Mouse (Mus musculus) neural tube, embryonic 13.5 days (tissue): Measurements from ENCODE around the gene Car9. TPM values are rescaled to one million over a fixed set of nuclear protein-coding genes. Genes with fewer than 3 reads are reported as not detected.

Source experiments
- ATAC-seq: fragments of 200-750 bp; cut with Nextera tagmentation; 2 replicates; pipeline ENCODE4 v1.8.0; 2017; ENCODE audit warnings: low read depth, mild to moderate bottlenecking, moderate TSS enrichment, moderate library complexity
- H3K27ac ChIP-seq: fragments of 300-500 bp; sonication (generic); replicated peaks from 2 replicates; pipeline ENCODE4 v1.5.1; 2015; ENCODE audit warnings: moderate library complexity, mild to moderate bottlenecking, inconsistent platforms
- H3K27me3 ChIP-seq: fragments of 300-500 bp; sonication (generic); 2 replicates; pipeline ENCODE4 v1.6.1; 2015; ENCODE audit warnings: mild to moderate bottlenecking, inconsistent platforms
- H3K36me3 ChIP-seq: fragments of 300-500 bp; sonication (generic); 2 replicates; pipeline ENCODE4 v1.6.1; 2015; ENCODE audit warnings: mild to moderate bottlenecking, inconsistent platforms
- H3K4me1 ChIP-seq: fragments of 300-500 bp; sonication (generic); replicated peaks from 2 replicates; pipeline ENCODE4 v1.6.1; 2015; ENCODE audit warnings: inconsistent platforms
- H3K4me2 ChIP-seq: fragments of 300-500 bp; sonication (generic); 2 replicates; pipeline ENCODE4 v1.6.1; 2015; ENCODE audit warnings: inconsistent platforms, mild to moderate bottlenecking, moderate library complexity
- H3K4me3 ChIP-seq: fragments of 300-500 bp; sonication (generic); 2 replicates; pipeline ENCODE4 v1.5.1; 2015; ENCODE audit warnings: mild to moderate bottlenecking, inconsistent platforms
- H3K9ac ChIP-seq: fragments of 300-500 bp; sonication (generic); 2 replicates; pipeline ENCODE4 v1.6.1; 2015; ENCODE audit warnings: moderate library complexity, mild to moderate bottlenecking, inconsistent platforms
- H3K9me3 ChIP-seq: fragments of 300-500 bp; sonication (generic); 2 replicates; pipeline ENCODE4 v1.6.1; 2016; ENCODE audit warnings: inconsistent platforms
- WGBS: fragments of 180-500 bp; shearing (Covaris S2); methylation state at CpG from one replicate; pipeline ENCODE4 v1.1.7; 2015; 5-methylcytosine and 5-hydroxymethylcytosine counted together
- polyA plus RNA-seq: library from polyadenylated mRNA; unstranded; fragments of >200 nt; fragmentation: Nextera tagmentation; extraction: Ambion mirVana; gene quantifications from 2 replicates; pipeline ENCODE4 v1.2.1, GENCODE M21; 2015

Gene Car9
- polyA plus RNA-seq: 0.33 and 0.56 TPM in 2 replicates

DNA sequence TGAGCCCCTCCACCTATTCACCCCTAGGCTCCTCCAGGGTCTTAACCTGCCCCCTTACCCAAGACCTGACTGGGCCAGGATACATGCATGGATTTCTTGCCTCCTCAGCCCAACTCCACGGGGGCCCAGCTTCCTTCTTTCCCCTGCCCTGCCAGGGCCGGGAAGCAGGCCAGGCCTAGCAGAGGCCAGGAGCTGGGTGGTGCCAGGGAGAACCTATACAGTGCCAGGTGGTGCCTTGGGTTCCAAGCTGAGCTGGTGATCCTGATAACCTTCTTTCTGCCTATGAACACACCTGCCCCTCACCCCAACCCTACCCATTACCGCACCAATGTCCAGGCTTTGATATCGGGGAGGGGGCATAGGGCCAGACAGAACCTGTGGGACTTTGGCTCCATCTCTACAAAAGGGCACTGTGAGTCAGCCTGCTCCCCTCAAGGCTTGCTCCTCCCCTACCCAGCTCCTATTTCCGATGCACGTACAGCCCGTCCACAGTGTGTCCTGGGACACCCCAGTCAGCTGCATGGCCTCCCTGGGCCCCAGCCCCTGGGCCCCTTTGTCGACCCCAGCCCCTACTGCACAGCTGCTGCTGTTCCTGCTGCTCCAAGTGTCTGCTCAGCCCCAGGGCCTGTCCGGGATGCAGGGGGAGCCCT is at the start of gene Car9:
Gene Car9 (plus strand): TSS at position 431 of the 650 bp plus-strand sequence.
- Histone ChIP-seq H3K4me1 (peaks cover 17% of the 10 kb centered on the region), H3K27ac (no peak within 1 kb of the TSS), H3K9ac (no peak within 1 kb of the TSS), H3K4me3 (no peak within 1 kb of the TSS), H3K27me3 (peaks cover 42% of the 10 kb centered on the region), H3K36me3 (no peaks in the 10 kb centered on the region), H3K9me3 (no peaks in the 10 kb centered on the region), H3K4me2 (no peak within 1 kb of the TSS)
- no peak for ATAC-seq
- WGBS: 53% methylated on average over 9 of the region's 9 CpGs

DNA sequence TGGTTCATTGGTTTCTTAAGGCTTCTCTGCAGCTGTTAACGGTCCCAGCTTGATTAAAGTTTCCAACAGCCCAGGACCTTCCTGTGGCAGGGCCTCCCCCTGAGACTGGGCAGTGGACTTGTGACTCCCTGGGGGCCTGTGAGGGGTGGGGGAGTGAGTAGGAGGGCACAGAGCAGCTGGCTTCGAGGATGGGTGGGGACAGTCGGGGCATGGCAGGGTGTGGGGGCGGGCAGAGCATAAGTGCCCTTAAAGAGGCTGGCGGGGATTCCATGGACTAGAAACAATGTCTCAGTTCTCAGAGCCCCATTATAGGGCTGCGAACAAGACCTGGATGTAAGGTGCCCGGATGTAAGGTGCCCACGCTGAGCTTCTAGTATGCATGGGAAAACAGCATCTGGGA is 49.6 kb upstream of the Car9 start:
- Histone ChIP-seq H3K9me3 (no peaks in the 10 kb centered on the region), H3K4me2 (no peak overlapping the region), H3K36me3 (no peaks in the 10 kb centered on the region), H3K27ac (no peak overlapping the region), H3K27me3 (peaks cover 29% of the 10 kb centered on the region), H3K4me3 (no peak overlapping the region), H3K9ac (no peak overlapping the region), H3K4me1 (peaks cover 25% of the 10 kb centered on the region)
- no peak for ATAC-seq
- WGBS: 25% methylated on average over 8 of the region's 8 CpGs

DNA sequence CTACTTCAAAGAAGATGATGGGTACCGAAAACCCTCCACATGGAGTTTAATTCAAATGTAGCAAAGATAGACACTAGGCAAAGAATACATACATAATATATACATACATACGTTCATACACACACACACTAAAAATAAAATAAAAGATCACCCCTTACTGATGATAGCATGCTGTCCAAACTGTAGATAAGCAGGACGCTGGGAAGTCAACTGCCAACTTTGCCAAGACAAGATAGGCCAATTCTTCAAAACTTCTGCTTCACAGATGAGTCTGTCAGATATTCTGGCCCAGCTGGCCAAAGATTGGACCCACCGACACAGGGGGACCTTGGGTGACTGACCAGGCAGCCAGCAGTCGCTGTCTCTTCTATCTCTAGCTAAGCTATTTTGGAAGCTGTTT is 43.7 kb upstream of the Car9 start:
- 90% methylated on average over 5 of the region's 5 CpGs for WGBS
- Histone ChIP-seq H3K9ac (no peak overlapping the region), H3K27ac (no peak overlapping the region), H3K9me3 (no peaks in the 10 kb centered on the region), H3K4me2 (no peak overlapping the region), H3K36me3 (no peaks in the 10 kb centered on the region), H3K27me3 (no peaks in the 10 kb centered on the region), H3K4me1 (no peaks in the 10 kb centered on the region), H3K4me3 (no peak overlapping the region)
- ATAC-seq: no peak

DNA sequence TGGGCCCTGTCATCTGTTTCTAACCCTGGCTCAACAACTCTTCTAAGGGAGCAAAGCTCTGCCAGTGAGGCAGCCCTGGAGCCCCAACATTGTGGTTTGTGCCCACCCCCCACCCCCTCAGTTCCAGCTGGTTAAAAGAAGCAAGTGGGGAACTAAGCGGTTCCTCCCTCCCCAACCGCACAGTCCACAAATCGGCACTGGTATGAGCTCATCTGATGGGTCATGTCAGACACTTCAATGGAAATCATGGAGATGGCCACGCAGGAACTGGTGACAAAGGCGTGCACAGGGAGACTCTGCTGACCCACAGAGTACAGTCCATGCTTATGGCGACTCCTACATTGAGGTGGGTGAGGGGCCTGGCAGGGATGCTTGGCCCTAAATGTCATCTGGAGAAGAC is 40.8 kb upstream of the Car9 start:
- Histone ChIP-seq H3K27ac (no peak overlapping the region), H3K4me3 (no peak overlapping the region), H3K4me2 (no peak overlapping the region), H3K4me1 (no peaks in the 10 kb centered on the region), H3K36me3 (no peaks in the 10 kb centered on the region), H3K9me3 (no peaks in the 10 kb centered on the region), H3K9ac (no peak overlapping the region), H3K27me3 (no peaks in the 10 kb centered on the region)
- ATAC-seq: no peak
- 83% methylated on average over 6 of the region's 6 CpGs for WGBS

DNA sequence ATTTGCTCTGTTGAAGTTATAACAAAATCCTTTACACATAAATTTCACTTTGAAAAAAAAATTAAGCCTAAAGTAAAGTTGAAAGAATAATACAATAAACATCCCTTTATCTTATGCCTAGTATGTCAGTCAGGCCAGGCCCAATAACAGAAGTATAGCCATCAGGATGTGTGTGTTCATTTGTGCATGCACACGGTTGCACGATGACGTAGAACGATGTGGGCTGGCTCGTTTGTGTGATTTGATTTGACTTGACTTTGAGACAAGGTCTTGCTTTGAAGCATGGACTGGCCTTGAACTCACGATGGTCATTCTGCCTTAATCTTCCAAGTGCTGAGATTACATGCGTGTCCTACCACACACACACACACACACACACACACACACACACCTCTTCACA is 39.9 kb upstream of the Car9 start:
- no peak overlapping the region for H3K27ac ChIP-seq
- H3K9ac ChIP-seq: no peak overlapping the region
- H3K9me3 ChIP-seq: no peaks in the 10 kb centered on the region
- H3K4me3 ChIP-seq: no peak overlapping the region
- H3K4me2 ChIP-seq: no peak overlapping the region
- no peaks in the 10 kb centered on the region for H3K27me3 ChIP-seq
- ATAC-seq: no peak
- WGBS: 90% methylated on average over 7 of the region's 7 CpGs
- no peaks in the 10 kb centered on the region for H3K36me3 ChIP-seq
- H3K4me1 ChIP-seq: no peaks in the 10 kb centered on the region

DNA sequence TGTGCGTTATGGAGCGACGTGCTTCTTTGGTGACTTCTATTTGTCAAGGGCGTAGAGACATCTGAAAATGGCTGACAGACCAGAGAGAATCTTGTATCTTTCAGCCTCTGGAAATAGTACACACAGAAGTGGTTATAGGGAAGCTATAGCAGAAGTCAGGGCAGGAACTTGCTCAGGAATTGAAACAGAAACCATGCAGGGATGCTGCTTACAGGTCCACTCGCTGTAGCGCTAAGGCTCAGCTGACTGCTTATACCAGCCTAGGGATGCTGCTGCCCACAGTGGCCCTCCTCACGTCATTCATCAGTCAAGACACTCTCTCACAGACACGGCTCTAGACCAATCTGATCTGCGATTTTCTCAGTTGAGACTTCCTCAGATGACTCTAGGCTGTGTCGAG is 36.5 kb upstream of the Car9 start:
- Histone ChIP-seq H3K4me2 (no peak overlapping the region), H3K36me3 (no peaks in the 10 kb centered on the region), H3K9ac (no peak overlapping the region), H3K4me1 (no peaks in the 10 kb centered on the region), H3K27me3 (no peaks in the 10 kb centered on the region), H3K27ac (no peak overlapping the region), H3K4me3 (no peak overlapping the region), H3K9me3 (no peaks in the 10 kb centered on the region)
- no peak for ATAC-seq
- 91% methylated on average over 10 of the region's 10 CpGs for WGBS

DNA sequence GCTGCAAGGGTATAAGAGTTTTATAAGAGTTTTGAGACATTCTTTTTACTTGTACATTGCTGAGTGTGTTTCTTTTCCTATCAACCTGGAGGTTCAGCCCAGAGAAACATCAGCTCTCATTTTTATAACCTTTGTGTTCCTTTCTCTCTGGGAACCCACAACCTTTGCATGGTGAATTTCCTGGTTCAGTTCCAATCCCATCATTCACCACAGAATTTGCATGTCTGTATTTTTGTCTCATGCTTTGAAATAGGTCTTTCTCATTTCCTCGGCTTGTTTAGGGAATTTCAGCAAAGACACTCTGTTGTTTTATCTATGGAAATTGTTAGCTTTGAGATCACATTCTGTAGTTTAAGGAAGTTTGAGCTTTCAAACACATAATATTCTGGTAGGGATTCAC is 33.1 kb upstream of the Car9 start:
- no peak overlapping the region for H3K4me2 ChIP-seq
- H3K36me3 ChIP-seq: no peaks in the 10 kb centered on the region
- no peaks in the 10 kb centered on the region for H3K4me1 ChIP-seq
- no peak overlapping the region for H3K4me3 ChIP-seq
- no peak overlapping the region for H3K9ac ChIP-seq
- no peak overlapping the region for H3K27ac ChIP-seq
- H3K27me3 ChIP-seq: no peaks in the 10 kb centered on the region
- H3K9me3 ChIP-seq: no peaks in the 10 kb centered on the region
- 75% methylated on average over 1 of the region's 1 CpGs for WGBS
- no peak for ATAC-seq

DNA sequence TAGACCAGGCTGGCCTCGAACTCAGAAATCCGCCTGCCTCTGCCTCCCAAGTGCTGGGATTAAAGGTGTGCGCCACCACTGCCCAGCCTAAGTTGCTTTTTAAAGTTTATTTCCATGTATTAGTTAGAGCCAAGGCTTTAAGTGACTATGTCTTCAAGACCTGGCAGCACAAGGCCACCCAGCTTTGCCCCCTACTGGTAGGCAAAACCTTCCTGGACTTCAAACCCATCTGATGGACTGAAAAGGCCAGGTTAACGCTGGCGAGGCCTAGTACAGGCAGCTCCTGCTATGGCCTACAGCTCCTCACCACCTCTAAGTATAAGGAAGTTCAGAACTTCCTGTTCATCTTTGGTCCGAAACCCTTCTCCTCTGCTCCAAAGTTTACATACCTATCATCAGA is 30.2 kb upstream of the Car9 start:
- Histone ChIP-seq H3K27ac (no peak overlapping the region), H3K27me3 (no peaks in the 10 kb centered on the region), H3K4me2 (no peak overlapping the region), H3K4me1 (no peaks in the 10 kb centered on the region), H3K9ac (no peak overlapping the region), H3K9me3 (no peaks in the 10 kb centered on the region), H3K4me3 (no peak overlapping the region), H3K36me3 (no peaks in the 10 kb centered on the region)
- WGBS: 89% methylated on average over 6 of the region's 6 CpGs
- ATAC-seq: no peak

DNA sequence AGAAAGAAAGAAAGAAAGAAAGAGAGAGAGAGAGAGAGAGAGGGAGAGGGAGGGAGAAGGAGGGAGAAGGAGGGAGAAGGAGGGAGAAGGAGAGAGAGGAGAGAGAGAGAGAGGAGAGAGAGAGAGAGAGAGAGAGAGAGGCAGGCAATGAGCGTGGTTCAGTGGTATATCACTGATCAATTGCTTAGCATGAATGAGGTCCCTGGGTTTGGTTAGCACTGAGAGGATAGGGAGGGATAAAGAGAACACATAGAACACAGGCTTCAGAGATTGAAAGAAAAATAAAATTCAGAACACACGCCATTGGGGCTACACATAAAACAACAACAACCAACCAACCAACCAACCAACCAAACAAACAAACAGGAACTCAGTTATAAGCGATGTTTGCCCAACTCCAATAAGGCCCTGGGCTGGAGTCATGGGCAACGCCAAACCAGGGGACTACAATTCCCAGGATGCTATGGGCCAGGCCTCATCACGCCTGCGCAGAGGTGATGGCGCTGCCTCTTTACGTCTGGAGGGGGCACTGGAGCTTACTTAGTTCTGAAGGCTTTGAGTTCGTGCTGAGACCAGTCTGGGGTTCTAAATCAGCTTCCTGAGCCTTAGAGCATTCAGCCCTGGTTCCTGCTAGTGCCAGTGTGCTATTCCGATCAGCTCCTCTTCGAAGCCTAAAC is 28.8 kb upstream of the Car9 start:
- H3K4me1 ChIP-seq: no peaks in the 10 kb centered on the region
- peak overlapping the region; percentile 52 for H3K4me2 ChIP-seq
- peak overlapping the region; percentile 55; the same call in 1 of the 2 replicates for H3K9ac ChIP-seq
- H3K4me3 ChIP-seq: peak overlapping the region; percentile 29
- H3K36me3 ChIP-seq: no peaks in the 10 kb centered on the region
- H3K27ac ChIP-seq: no peak overlapping the region
- no peaks in the 10 kb centered on the region for H3K9me3 ChIP-seq
- H3K27me3 ChIP-seq: no peaks in the 10 kb centered on the region
- WGBS: 18% methylated on average over 11 of the region's 11 CpGs
- peak; percentile 96 for ATAC-seq

DNA sequence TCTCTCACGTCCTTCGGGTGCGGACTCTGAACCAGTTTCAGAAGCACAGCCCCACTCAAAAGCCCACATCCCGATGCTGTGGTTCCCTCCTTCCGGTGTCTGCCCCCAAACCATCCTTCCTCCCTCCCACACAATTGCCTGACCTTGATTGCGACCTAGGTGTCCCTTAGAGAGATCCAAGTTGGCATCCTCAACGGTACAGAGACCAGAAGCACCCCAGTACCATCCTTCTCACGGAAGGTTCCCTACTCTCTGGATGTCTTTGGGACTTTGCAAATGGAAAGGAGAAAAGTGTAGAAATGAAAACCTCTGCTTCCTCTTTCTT is 28.3 kb upstream of the Car9 start:
- H3K9me3 ChIP-seq: no peaks in the 10 kb centered on the region
- H3K27me3 ChIP-seq: no peaks in the 10 kb centered on the region
- H3K36me3 ChIP-seq: no peaks in the 10 kb centered on the region
- peak overlapping the region; percentile 29 for H3K4me3 ChIP-seq
- 52% methylated on average over 8 of the region's 8 CpGs for WGBS
- H3K9ac ChIP-seq: peak overlapping the region; percentile 55; the same call in 1 of the 2 replicates
- H3K27ac ChIP-seq: no peak overlapping the region
- ATAC-seq: peak; percentile 61
- peak overlapping the region; percentile 52 for H3K4me2 ChIP-seq
- H3K4me1 ChIP-seq: no peaks in the 10 kb centered on the region

DNA sequence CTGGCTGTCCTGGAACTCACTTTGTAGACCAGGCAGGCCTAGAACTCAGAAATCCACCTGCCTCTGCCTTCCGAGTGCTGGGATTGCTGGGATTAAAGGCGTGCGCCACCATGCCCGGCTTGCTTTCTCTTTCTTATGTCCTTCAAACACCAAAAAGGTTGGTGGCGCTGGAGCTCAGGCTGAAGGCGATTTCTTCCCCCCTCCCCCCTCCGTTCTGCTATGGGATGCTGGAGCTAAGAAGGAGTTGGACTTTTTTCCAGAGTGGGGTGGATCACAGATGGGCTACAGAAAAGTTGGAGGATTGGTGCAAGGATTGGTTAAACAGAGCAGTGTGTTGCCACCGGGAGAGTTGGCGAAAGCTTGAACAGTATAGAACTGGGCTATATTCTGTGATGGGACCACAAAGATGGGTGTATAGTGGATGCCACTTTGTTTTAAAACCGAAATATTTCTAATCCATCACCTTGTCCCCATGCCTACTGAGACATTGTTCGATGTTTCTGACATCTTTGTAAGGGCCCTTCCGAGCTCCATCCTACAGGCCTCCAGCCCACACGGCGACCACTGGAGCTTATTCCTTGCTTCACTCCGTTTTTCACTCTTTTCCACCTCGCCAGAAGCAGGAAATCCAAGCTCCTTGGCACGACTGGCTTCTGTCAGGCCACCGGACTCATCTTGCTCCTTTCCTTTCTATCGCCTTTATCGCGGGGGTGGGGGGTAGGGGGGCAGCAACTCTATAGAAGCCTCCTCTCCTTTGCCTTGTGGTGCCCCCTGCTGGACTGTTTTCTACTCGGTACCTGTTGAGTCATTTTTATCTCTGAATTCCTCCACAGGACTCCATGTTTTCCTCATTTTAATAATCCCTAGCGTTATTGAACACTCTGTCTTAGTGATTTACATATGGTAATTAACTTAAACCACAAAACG is 27.6 kb upstream of the Car9 start:
- no peaks in the 10 kb centered on the region for H3K4me1 ChIP-seq
- no peaks in the 10 kb centered on the region for H3K36me3 ChIP-seq
- no peak overlapping the region for H3K4me3 ChIP-seq
- peak overlapping the region; percentile 22; the same call in 1 of the 2 replicates for H3K4me2 ChIP-seq
- 53% methylated on average over 24 of the region's 24 CpGs for WGBS
- ATAC-seq: peak; percentile 29; the same call in 1 of the 2 replicates
- no peaks in the 10 kb centered on the region for H3K9me3 ChIP-seq
- 0 out of 2 replicates have a peak overlapping the region, but pooled peaks have one; percentile 31 for H3K9ac ChIP-seq
- no peak overlapping the region for H3K27ac ChIP-seq
- no peaks in the 10 kb centered on the region for H3K27me3 ChIP-seq

DNA sequence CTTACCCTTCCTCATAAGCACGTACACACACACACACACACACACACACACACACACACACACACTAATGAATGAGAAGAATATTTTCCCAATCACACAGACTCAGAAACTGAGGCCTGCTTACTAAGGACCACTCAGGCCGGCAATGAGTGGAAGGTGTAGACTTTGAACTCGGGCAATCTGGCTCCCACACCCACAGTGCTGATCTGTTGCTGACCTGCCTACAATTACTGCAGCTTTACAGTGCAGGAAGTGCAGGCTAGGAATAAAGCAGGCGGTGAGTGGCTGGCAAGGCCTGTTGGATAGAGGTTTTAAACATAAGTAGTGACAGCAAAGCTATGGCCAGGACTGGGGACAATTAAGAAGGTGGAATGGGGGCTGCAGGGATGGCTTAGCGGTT is 25.8 kb upstream of the Car9 start:
- Histone ChIP-seq H3K27me3 (no peaks in the 10 kb centered on the region), H3K9ac (no peak overlapping the region), H3K36me3 (no peaks in the 10 kb centered on the region), H3K27ac (no peak overlapping the region), H3K4me2 (no peak overlapping the region), H3K9me3 (no peaks in the 10 kb centered on the region), H3K4me1 (no peaks in the 10 kb centered on the region), H3K4me3 (no peak overlapping the region)
- WGBS: 84% methylated on average over 5 of the region's 5 CpGs
- no peak for ATAC-seq
